Mouse (Mus musculus) forebrain, embryonic 11.5 days (tissue): ENCODE results near the gene Klf1. TPM values are rescaled to one million over a fixed set of nuclear protein-coding genes. Genes with fewer than 3 reads are reported as not detected.
"Not testable (repeated sequence)": the region's sequence is repeated elsewhere in the genome, so short reads cannot be mapped to it uniquely, and the experiment has no call there.

Experiments
- ATAC-seq: fragments of 200-750 bp; cut with Nextera tagmentation; replicated peaks from 2 replicates; pipeline ENCODE4 v1.8.0; 2017; ENCODE audit warnings: moderate TSS enrichment; ENCODE audit not compliant: low FRiP score
- DNase-seq: peaks from one replicate; pipeline ENCODE4 v3.0.0-alpha.2; 2017; ENCODE audit warnings: low spot score
- H3K27ac ChIP-seq: fragments of 300-500 bp; sonication (generic); 2 replicates; pipeline ENCODE4 v1.5.1; 2014; ENCODE audit warnings: low read depth, low read length
- H3K27me3 ChIP-seq: fragments of 300-500 bp; sonication (generic); 2 replicates; pipeline ENCODE4 v1.6.1; 2014; ENCODE audit warnings: mild to moderate bottlenecking, low read length, mixed read lengths; ENCODE audit not compliant: control insufficient read depth, insufficient read depth
- H3K36me3 ChIP-seq: fragments of 300-500 bp; sonication (generic); 2 replicates; pipeline ENCODE4 v1.6.1; 2014; ENCODE audit warnings: mild to moderate bottlenecking, low read length, moderate library complexity, mixed read lengths; ENCODE audit not compliant: control insufficient read depth, insufficient read depth
- H3K4me1 ChIP-seq: fragments of 300-500 bp; sonication (generic); replicated peaks from 2 replicates; pipeline ENCODE4 v1.6.1; 2014; ENCODE audit warnings: low read length, mixed read lengths; ENCODE audit not compliant: control insufficient read depth, insufficient read depth
- H3K4me2 ChIP-seq: fragments of 300-500 bp; sonication (generic); 2 replicates; pipeline ENCODE4 v1.6.1; 2014; ENCODE audit warnings: low read depth, mild to moderate bottlenecking, low read length, moderate library complexity, mixed read lengths; ENCODE audit not compliant: severe bottlenecking
- H3K4me3 ChIP-seq: fragments of 300-500 bp; sonication (generic); 2 replicates; pipeline ENCODE4 v1.5.1; 2014; ENCODE audit warnings: low read depth, low read length
- H3K9ac ChIP-seq: fragments of 300-500 bp; sonication (generic); 2 replicates; pipeline ENCODE4 v1.6.1; 2014; ENCODE audit warnings: low read length
- H3K9me3 ChIP-seq: fragments of 300-500 bp; sonication (generic); 2 replicates; pipeline ENCODE4 v1.6.1; 2016; ENCODE audit warnings: low read length, mixed read lengths; ENCODE audit not compliant: control insufficient read depth
- WGBS: fragments of 180-500 bp; shearing (Covaris S2); extraction: QIAGEN DNeasy Blood & Tissue Kit; methylation state at CpG from one replicate; pipeline ENCODE4 v1.1.7; 2014; 5-methylcytosine and 5-hydroxymethylcytosine counted together
- polyA plus RNA-seq: library from polyadenylated mRNA; unstranded; fragments of >200 nt; fragmentation: Nextera tagmentation; extraction: Ambion mirVana; gene quantifications from 2 replicates; pipeline ENCODE4 v1.2.1, GENCODE M21; 2014

Gene Klf1
- polyA plus RNA-seq, 1 experiment from 2014 or later = 17.5 TPM

GRCm38 (mm10) chr8:84901071-84901470 lies 657 bp upstream of the Klf1 start:
- WGBS = 78% methylated on average over 4 of the region's 4 CpGs

GRCm38 (mm10) chr8:84902367-84902919 lies 715 bp downstream of the Klf1 start:
- peak; percentile 70 for DNase-seq
- peak overlapping the region; percentile 55 for H3K4me3 ChIP-seq
- peak overlapping the region; percentile 97 for H3K4me2 ChIP-seq
- WGBS = 3% methylated on average over 24 of the region's 24 CpGs
- no peaks in the 10 kb centered on the region for H3K36me3 ChIP-seq
- H3K4me1 ChIP-seq = peaks cover 2% of the 10 kb centered on the region; the same call in 1 of the 2 replicates
- H3K9me3 ChIP-seq = no peaks in the 10 kb centered on the region
- H3K27ac ChIP-seq = no peak overlapping the region; the same call in 1 of the 2 replicates
- no peak; the same call in 1 of the 2 replicates for ATAC-seq
- peak overlapping the region; percentile 78 for H3K9ac ChIP-seq
- peaks cover 2% of the 10 kb centered on the region; the same call in 1 of the 2 replicates for H3K27me3 ChIP-seq

More at GRCm38 (mm10) chr8:84901071-84901470, 657 bp upstream of the Klf1 start:
- DNase-seq (no peak), ATAC-seq (no peak)
- Histone ChIP-seq H3K27me3 (peaks cover 2% of the 10 kb centered on the region; the same call in 1 of the 2 replicates), H3K36me3 (no peaks in the 10 kb centered on the region), H3K4me3 (no peak overlapping the region), H3K9ac (no peak overlapping the region), H3K9me3 (no peaks in the 10 kb centered on the region), H3K27ac (no peak overlapping the region), H3K4me2 (no peak overlapping the region), H3K4me1 (peaks cover 2% of the 10 kb centered on the region; the same call in 1 of the 2 replicates)

- Histone ChIP-seq H3K27ac (peak overlapping the region; percentile 41; the same call in 1 of the 2 replicates), H3K4me1 (peaks cover 2% of the 10 kb centered on the region; the same call in 1 of the 2 replicates), H3K4me3 (peak overlapping the region; percentile 55), H3K4me2 (peak overlapping the region; percentile 97), H3K9ac (peak overlapping the region; percentile 78), H3K27me3 (peaks cover 2% of the 10 kb centered on the region; the same call in 1 of the 2 replicates), H3K36me3 (no peaks in the 10 kb centered on the region), H3K9me3 (no peaks in the 10 kb centered on the region)
- under 1% methylated on average over 68 of the region's 68 CpGs for WGBS
- DNase-seq (peak; percentile 97), ATAC-seq (peak; percentile 92)
These were observed 1.4 kb downstream of the Klf1 start for GRCm38 (mm10) chr8:84902920-84903661.

GRCm38 (mm10) chr8:84904351-84904750 lies 2.6 kb downstream of the Klf1 start:
- Histone ChIP-seq H3K4me3 (no peak overlapping the region), H3K27me3 (peaks cover 3% of the 10 kb centered on the region; the same call in 1 of the 2 replicates), H3K4me1 (peaks cover 2% of the 10 kb centered on the region; the same call in 1 of the 2 replicates), H3K27ac (no peak overlapping the region), H3K9me3 (no peaks in the 10 kb centered on the region), H3K9ac (no peak overlapping the region), H3K36me3 (no peaks in the 10 kb centered on the region), H3K4me2 (0 out of 2 replicates have a peak overlapping the region, but pooled peaks have one; percentile 8)
- DNase-seq = no peak
- ATAC-seq = no peak
- WGBS = 88% methylated on average over 7 of the region's 7 CpGs

GRCm38 (mm10) chr8:84907037-84907436 lies 5.3 kb downstream of the Klf1 start:
- Histone ChIP-seq H3K36me3 (no peaks in the 10 kb centered on the region), H3K4me2 (no peak overlapping the region), H3K27ac (no peak overlapping the region), H3K27me3 (peaks cover 14% of the 10 kb centered on the region), H3K9me3 (no peaks in the 10 kb centered on the region), H3K4me3 (no peak overlapping the region), H3K4me1 (peaks cover 2% of the 10 kb centered on the region; the same call in 1 of the 2 replicates), H3K9ac (no peak overlapping the region)
- DNase-seq (no peak), ATAC-seq (no peak)
- 88% methylated on average over 9 of the region's 9 CpGs for WGBS

GRCm38 (mm10) chr8:84907493-84907892 lies 5.8 kb downstream of the Klf1 start:
- Histone ChIP-seq H3K9me3 (no peaks in the 10 kb centered on the region), H3K27me3 (peaks cover 19% of the 10 kb centered on the region), H3K4me2 (no peak overlapping the region), H3K4me1 (peaks cover 2% of the 10 kb centered on the region; the same call in 1 of the 2 replicates), H3K4me3 (no peak overlapping the region), H3K27ac (no peak overlapping the region), H3K9ac (no peak overlapping the region), H3K36me3 (no peaks in the 10 kb centered on the region)
- WGBS = 83% methylated on average over 8 of the region's 8 CpGs
- DNase-seq (no peak), ATAC-seq (no peak)

- Histone ChIP-seq H3K4me3 (peak overlapping the region; percentile 41; the same call in 1 of the 2 replicates), H3K27me3 (peaks cover 24% of the 10 kb centered on the region), H3K4me2 (peak overlapping the region; percentile 77; the same call in 1 of the 2 replicates), H3K9ac (peak overlapping the region; percentile 13; the same call in 1 of the 2 replicates)
- ATAC-seq, H3K9me3 ChIP-seq, H3K27ac ChIP-seq, H3K36me3 ChIP-seq, H3K4me1 ChIP-seq, DNase-seq: not testable (repeated sequence)
- 29% methylated on average over 7 of the region's 7 CpGs for whole genome bisulfite sequencing
These were observed 6.3 kb downstream of the Klf1 start for GRCm38 (mm10) chr8:84907979-84908378.

- WGBS = under 1% methylated on average over 45 of the region's 45 CpGs
- H3K4me3 ChIP-seq = peak within 1 kb of the TSS; percentile 41
- H3K9me3 ChIP-seq = no peaks in the 10 kb centered on the region
- H3K36me3 ChIP-seq = no peaks in the 10 kb centered on the region
- H3K4me1 ChIP-seq = peaks cover 7% of the 10 kb centered on the region
- peaks cover 27% of the 10 kb centered on the region for H3K27me3 ChIP-seq
- DNase-seq (peak; percentile 96), ATAC-seq (peak; percentile 88)
- H3K9ac ChIP-seq = peak within 1 kb of the TSS; percentile 62
- H3K27ac ChIP-seq = no peak within 1 kb of the TSS
- peak within 1 kb of the TSS; percentile 77 for H3K4me2 ChIP-seq
These were observed 6.9 kb downstream of the Klf1 start, which contains the start of gene Dnase2a for GRCm38 (mm10) chr8:84908421-84909161. TSS of gene Dnase2a (plus strand) at chr8:84908560.
